Mouse (Mus musculus) embryonic fibroblast, embryonic 13.5 days (primary cell): ENCODE measurements around the gene Kif1c.

Experiments used
- CTCF ChIP-seq: IDR thresholded peaks from 2 replicates; pipeline ENCODE4 v1.5.1; 2011; ENCODE audit warnings: mild to moderate bottlenecking, control low read depth, low read length, moderate library complexity, borderline replicate concordance; ENCODE audit not compliant: insufficient read depth
- POLR2A ChIP-seq: IDR thresholded peaks from 2 replicates; pipeline ENCODE4 v1.6.1; 2011; ENCODE audit warnings: low read depth, mild to moderate bottlenecking, control low read depth, low read length, moderate library complexity

GRCm38 (mm10) chr11:70688372-70688771 is 12.0 kb upstream of the Kif1c start:
- TF ChIP-seq CTCF (no peak), POLR2A (no peak; the same call in 1 of the 2 replicates)
